Mouse (Mus musculus): ENCODE measurements at regions not wholly inside any gene's neighbourhood (a gene's known extent, or its start where the extent isn't known, plus 50 kb on each side); places are given as distances from the start of the nearest gene placed in this dataset.

GRCm38 (mm10) chr10:118081636-118082166 lies 59.9 kb upstream of the Mdm1 start:
- TF ChIP-seq POLR2A (IDR thresholded peaks at IDR 0.05; ENCODE audit: low read depth, low read length) (no peak), CTCF (IDR thresholded peaks at IDR 0.05; ENCODE audit: borderline replicate concordance, insufficient read depth, low read length) (no peak)

Data from embryonic fibroblast, embryonic 13.5 days (primary cell).